Mouse (Mus musculus): ENCODE measurements at regions not wholly inside any gene's neighbourhood (a gene's known extent, or its start where the extent isn't known, plus 50 kb on each side); places are given as distances from the start of the nearest gene placed in this dataset.

GRCm38 (mm10) chr7:83474471-83474870 lies 110.3 kb upstream of the Tmc3 start:
- H3K4me1 ChIP-seq (ENCODE audit: control insufficient read depth, insufficient read depth, low read length): no peaks in the 10 kb centered on the region
- TF ChIP-seq POLR2A (IDR thresholded peaks at IDR 0.05; ENCODE audit: borderline replicate concordance, control insufficient read depth, low read depth, low read length): no peak
- no peak for TF ChIP-seq CTCF (IDR thresholded peaks at IDR 0.05; ENCODE audit: control insufficient read depth, insufficient read depth, low read length)
- 78% methylated on average over 2 of the region's 2 CpGs for WGBS

DNA sequence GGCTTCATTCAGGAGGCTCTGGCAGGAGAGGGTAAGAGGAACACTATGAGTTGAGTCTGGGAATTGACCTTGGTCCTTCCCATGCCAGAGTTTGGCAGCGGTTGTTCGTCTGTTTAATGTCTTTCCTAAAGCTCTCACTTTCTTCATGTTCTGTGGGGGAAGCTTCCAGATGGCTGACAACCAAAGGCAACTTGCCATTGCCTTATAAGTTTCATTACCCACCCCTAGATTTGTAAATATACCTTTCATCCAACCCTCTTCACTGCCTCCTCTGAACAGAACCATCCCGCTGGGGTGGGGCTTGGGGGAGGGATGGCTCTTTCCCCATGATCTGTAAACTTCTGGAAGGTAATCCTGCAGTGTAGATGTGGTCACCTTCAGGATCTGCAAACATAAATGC lies 109.7 kb upstream of the Tmc3 start:
- Histone ChIP-seq H3K4me1 (ENCODE audit: control insufficient read depth, insufficient read depth, low read length) (no peaks in the 10 kb centered on the region), H3K27ac (ENCODE audit: control insufficient read depth, insufficient read depth, low read depth, low read length, poor library complexity) (no peak overlapping the region), H3K4me3 (replicated peaks; ENCODE audit: control insufficient read depth, low read depth, low read length) (no peak overlapping the region)
- no peak for TF ChIP-seq POLR2A (IDR thresholded peaks at IDR 0.05; ENCODE audit: borderline replicate concordance, control insufficient read depth, low read depth, low read length)
- no peak for TF ChIP-seq CTCF (IDR thresholded peaks at IDR 0.05; ENCODE audit: control insufficient read depth, insufficient read depth, low read length)
- 87% methylated on average over 3 of the region's 3 CpGs for WGBS

More at GRCm38 (mm10) chr7:83474471-83474870, 110.3 kb upstream of the Tmc3 start:
- Histone ChIP-seq H3K27ac (ENCODE audit: control insufficient read depth, insufficient read depth, low read depth, low read length, poor library complexity) (no peak overlapping the region), H3K4me3 (replicated peaks; ENCODE audit: control insufficient read depth, low read depth, low read length) (no peak overlapping the region)

- H3K27ac ChIP-seq (ENCODE audit: control insufficient read depth, insufficient read depth, low read depth, low read length, poor library complexity): no peak overlapping the region
- TF ChIP-seq POLR2A (IDR thresholded peaks at IDR 0.05; ENCODE audit: borderline replicate concordance, control insufficient read depth, low read depth, low read length) (no peak), CTCF (IDR thresholded peaks at IDR 0.05; ENCODE audit: control insufficient read depth, insufficient read depth, low read length) (no peak)
- no peaks in the 10 kb centered on the region for H3K4me1 ChIP-seq (ENCODE audit: control insufficient read depth, insufficient read depth, low read length)
- 76% methylated on average over 8 of the region's 8 CpGs for WGBS
- no peak overlapping the region for H3K4me3 ChIP-seq (replicated peaks; ENCODE audit: control insufficient read depth, low read depth, low read length)
Measured at GRCm38 (mm10) chr7:83475438-83476160, 109.1 kb upstream of the Tmc3 start.

DNA sequence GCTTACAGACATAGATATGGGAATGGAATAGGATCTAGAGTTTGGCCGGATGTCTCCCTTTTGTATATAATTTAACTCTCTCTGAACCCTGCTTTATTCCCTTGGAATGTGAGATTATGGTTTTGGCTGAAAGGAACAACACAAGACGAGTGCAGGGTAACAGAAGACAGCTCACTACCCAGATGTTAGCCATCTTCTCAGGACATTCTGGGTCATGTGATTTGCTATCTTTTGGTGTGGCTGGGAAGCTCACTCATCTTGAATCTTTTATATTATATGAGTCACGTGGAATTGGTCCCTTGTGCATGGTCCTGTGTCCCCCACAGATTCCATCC lies 108.6 kb upstream of the Tmc3 start:
- Histone ChIP-seq H3K4me1 (ENCODE audit: control insufficient read depth, insufficient read depth, low read length) (no peaks in the 10 kb centered on the region), H3K4me3 (replicated peaks; ENCODE audit: control insufficient read depth, low read depth, low read length) (no peak overlapping the region), H3K27ac (ENCODE audit: control insufficient read depth, insufficient read depth, low read depth, low read length, poor library complexity) (no peak overlapping the region)
- no peak for TF ChIP-seq POLR2A (IDR thresholded peaks at IDR 0.05; ENCODE audit: borderline replicate concordance, control insufficient read depth, low read depth, low read length)
- no peak for TF ChIP-seq CTCF (IDR thresholded peaks at IDR 0.05; ENCODE audit: control insufficient read depth, insufficient read depth, low read length)
- WGBS: 67% methylated on average over 3 of the region's 3 CpGs

DNA sequence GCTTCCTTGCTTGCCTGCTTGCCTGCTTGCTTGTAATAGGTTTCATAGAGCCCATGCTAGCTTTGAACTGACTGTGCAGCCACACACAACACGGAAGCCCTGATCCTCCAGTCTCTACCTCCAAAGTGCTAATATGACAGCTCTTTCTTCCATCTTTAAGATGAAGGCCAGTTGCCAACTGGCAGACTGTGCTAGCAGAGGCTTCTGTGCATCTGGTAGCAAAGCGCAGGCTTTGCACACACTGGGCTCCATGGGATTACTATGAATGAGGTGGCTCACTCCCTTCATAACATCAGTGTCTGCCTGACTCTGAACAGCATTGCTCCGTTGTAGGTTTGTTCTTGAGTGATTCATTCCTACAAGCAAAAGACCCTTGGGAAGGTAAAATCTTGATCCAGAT lies 107.9 kb upstream of the Tmc3 start:
- WGBS: 81% methylated on average over 3 of the region's 3 CpGs
- TF ChIP-seq CTCF (IDR thresholded peaks at IDR 0.05; ENCODE audit: control insufficient read depth, insufficient read depth, low read length): no peak
- TF ChIP-seq POLR2A (IDR thresholded peaks at IDR 0.05; ENCODE audit: borderline replicate concordance, control insufficient read depth, low read depth, low read length): no peak

GRCm38 (mm10) chr7:83477661-83478121 lies 107.0 kb upstream of the Tmc3 start:
- H3K27ac ChIP-seq (ENCODE audit: control insufficient read depth, insufficient read depth, low read depth, low read length, poor library complexity): no peak overlapping the region
- TF ChIP-seq CTCF (IDR thresholded peaks at IDR 0.05; ENCODE audit: control insufficient read depth, insufficient read depth, low read length) (no peak), POLR2A (IDR thresholded peaks at IDR 0.05; ENCODE audit: borderline replicate concordance, control insufficient read depth, low read depth, low read length) (no peak)
- no peaks in the 10 kb centered on the region for H3K4me1 ChIP-seq (ENCODE audit: control insufficient read depth, insufficient read depth, low read length)
- H3K4me3 ChIP-seq (replicated peaks; ENCODE audit: control insufficient read depth, low read depth, low read length): no peak overlapping the region
- WGBS: 77% methylated on average over 7 of the region's 7 CpGs

More for the DNA sequence above, 107.9 kb upstream of the Tmc3 start:
- H3K4me1 ChIP-seq (ENCODE audit: control insufficient read depth, insufficient read depth, low read length): no peaks in the 10 kb centered on the region
- H3K4me3 ChIP-seq (replicated peaks; ENCODE audit: control insufficient read depth, low read depth, low read length): no peak overlapping the region
- H3K27ac ChIP-seq (ENCODE audit: control insufficient read depth, insufficient read depth, low read depth, low read length, poor library complexity): no peak overlapping the region

- TF ChIP-seq POLR2A (IDR thresholded peaks at IDR 0.05; ENCODE audit: borderline replicate concordance, control insufficient read depth, low read depth, low read length): no peak
- no peak for TF ChIP-seq CTCF (IDR thresholded peaks at IDR 0.05; ENCODE audit: control insufficient read depth, insufficient read depth, low read length)
- no peak overlapping the region for H3K27ac ChIP-seq (ENCODE audit: control insufficient read depth, insufficient read depth, low read depth, low read length, poor library complexity)
- H3K4me1 ChIP-seq (ENCODE audit: control insufficient read depth, insufficient read depth, low read length): no peaks in the 10 kb centered on the region
- H3K4me3 ChIP-seq (replicated peaks; ENCODE audit: control insufficient read depth, low read depth, low read length): no peak overlapping the region
Measured at GRCm38 (mm10) chr7:83481655-83482054, 103.1 kb upstream of the Tmc3 start.

DNA sequence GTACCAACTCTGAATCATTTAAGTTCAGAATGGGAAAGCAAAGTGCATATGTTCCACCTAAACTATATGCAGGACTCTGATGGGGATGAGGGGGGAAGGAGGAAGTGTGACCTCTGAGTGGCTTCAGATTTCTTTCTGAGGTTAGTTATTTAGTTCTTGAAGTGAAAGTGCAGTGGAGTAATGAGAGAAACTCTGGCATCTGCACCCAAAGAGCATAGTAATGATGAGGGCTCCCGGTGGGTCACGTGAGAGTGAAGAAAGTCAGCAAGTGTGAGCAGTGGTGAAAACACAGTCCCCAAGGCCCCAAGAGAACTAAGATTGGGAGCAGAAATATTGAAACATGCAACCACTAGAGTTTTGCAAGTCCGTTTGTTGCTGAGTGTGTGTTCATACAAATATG lies 102.5 kb upstream of the Tmc3 start:
- Histone ChIP-seq H3K4me1 (ENCODE audit: control insufficient read depth, insufficient read depth, low read length) (no peaks in the 10 kb centered on the region), H3K4me3 (replicated peaks; ENCODE audit: control insufficient read depth, low read depth, low read length) (no peak overlapping the region), H3K27ac (ENCODE audit: control insufficient read depth, insufficient read depth, low read depth, low read length, poor library complexity) (no peak overlapping the region)
- WGBS: 9% methylated on average over 3 of the region's 3 CpGs
- TF ChIP-seq CTCF (IDR thresholded peaks at IDR 0.05; ENCODE audit: control insufficient read depth, insufficient read depth, low read length) (no peak), POLR2A (IDR thresholded peaks at IDR 0.05; ENCODE audit: borderline replicate concordance, control insufficient read depth, low read depth, low read length) (no peak)

Measured in bone marrow, adult 2 months (tissue).